Mouse (Mus musculus) embryonic facial prominence, embryonic 11.5 days (tissue): ENCODE measurements around the gene Ccdc152. TPM values are rescaled to one million over a fixed set of nuclear protein-coding genes. Genes with fewer than 3 reads are reported as not detected.

Experiments
- ATAC-seq: fragments of 200-750 bp; cut with Nextera tagmentation; replicated peaks from 2 replicates; pipeline ENCODE4 v1.8.0; 2017; ENCODE audit warnings: low read depth; ENCODE audit not compliant: insufficient number of reproducible peaks, low FRiP score, low TSS enrichment
- DNase-seq: peaks from one replicate; pipeline ENCODE4 v3.0.0-alpha.2; 2015; ENCODE audit warnings: low spot score
- H3K27ac ChIP-seq: fragments of 300-500 bp; sonication (generic); replicated peaks from 2 replicates; pipeline ENCODE4 v1.5.1; 2014; ENCODE audit warnings: mild to moderate bottlenecking, low read depth, low read length, control low read depth
- H3K27me3 ChIP-seq: fragments of 300-500 bp; sonication (generic); 2 replicates; pipeline ENCODE4 v1.6.1; 2014; ENCODE audit warnings: mild to moderate bottlenecking, low read length, moderate library complexity, mixed read lengths; ENCODE audit not compliant: control insufficient read depth, insufficient read depth
- H3K36me3 ChIP-seq: fragments of 300-500 bp; sonication (generic); replicated peaks from 2 replicates; pipeline ENCODE4 v1.6.1; 2014; ENCODE audit warnings: low read depth, mild to moderate bottlenecking, low read length, moderate library complexity, mixed read lengths; ENCODE audit not compliant: control insufficient read depth, insufficient read depth
- H3K4me1 ChIP-seq: fragments of 300-500 bp; sonication (generic); 2 replicates; pipeline ENCODE4 v1.6.1; 2014; ENCODE audit warnings: low read length, mixed read lengths; ENCODE audit not compliant: control insufficient read depth, insufficient read depth
- H3K4me2 ChIP-seq: fragments of 300-500 bp; sonication (generic); 2 replicates; pipeline ENCODE4 v1.6.1; 2014; ENCODE audit warnings: low read depth, mild to moderate bottlenecking, control low read depth, low read length, moderate library complexity
- H3K4me3 ChIP-seq: fragments of 300-500 bp; sonication (generic); 2 replicates; pipeline ENCODE4 v1.5.1; 2014; ENCODE audit warnings: low read depth, low read length, control low read depth
- H3K9ac ChIP-seq: fragments of 300-500 bp; sonication (generic); replicated peaks from 2 replicates; pipeline ENCODE4 v1.6.1; 2014; ENCODE audit warnings: mild to moderate bottlenecking, control low read depth, low read length
- H3K9me3 ChIP-seq: fragments of 300-500 bp; sonication (generic); replicated peaks from 2 replicates; pipeline ENCODE4 v1.6.1; 2016; ENCODE audit warnings: mild to moderate bottlenecking, low read length, inconsistent platforms, mixed read lengths; ENCODE audit not compliant: control insufficient read depth
- WGBS: fragments of 180-500 bp; shearing (Covaris S2); extraction: QIAGEN DNeasy Blood & Tissue Kit; methylation state at CpG from one replicate; pipeline ENCODE4 v1.1.7; 2014; 5-methylcytosine and 5-hydroxymethylcytosine counted together
- polyA plus RNA-seq: library from polyadenylated mRNA; unstranded; fragments of >200 nt; fragmentation: Nextera tagmentation; extraction: Ambion mirVana; gene quantifications from 2 replicates; pipeline ENCODE4 v1.2.1, GENCODE M21; 2014

Gene Ccdc152
- polyA plus RNA-seq, 1 experiment from 2014 or later: not detected

DNA sequence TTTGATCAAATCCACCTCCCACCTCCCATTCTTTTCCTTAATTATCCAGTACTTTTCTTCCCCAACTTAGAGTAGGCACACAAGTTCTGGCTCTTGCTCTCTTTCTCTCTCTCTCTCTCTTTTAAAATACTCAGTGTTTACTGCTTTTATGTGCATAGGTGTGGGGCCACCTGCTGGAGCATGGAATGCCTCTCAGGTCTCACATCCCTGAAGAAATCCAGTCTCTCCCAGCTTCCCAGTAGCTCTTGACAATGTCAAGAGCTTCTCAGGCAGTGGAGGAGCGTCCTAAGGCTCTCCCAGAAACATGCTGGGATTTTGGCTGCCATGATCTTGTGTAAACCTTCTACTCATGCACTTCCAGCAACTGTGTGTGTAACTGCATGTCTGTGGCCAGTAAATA, 27.0 kb upstream of the Ccdc152 start:
- H3K27ac ChIP-seq: no peak overlapping the region
- ATAC-seq (no peak), DNase-seq (no peak)
- H3K36me3 ChIP-seq: no peaks in the 10 kb centered on the region
- no peaks in the 10 kb centered on the region for H3K4me1 ChIP-seq
- H3K4me2 ChIP-seq: no peak overlapping the region
- no peaks in the 10 kb centered on the region for H3K27me3 ChIP-seq
- WGBS: 72% methylated on average over 1 of the region's 1 CpGs
- H3K9me3 ChIP-seq: no peaks in the 10 kb centered on the region
- no peak overlapping the region for H3K9ac ChIP-seq
- no peak overlapping the region for H3K4me3 ChIP-seq

DNA sequence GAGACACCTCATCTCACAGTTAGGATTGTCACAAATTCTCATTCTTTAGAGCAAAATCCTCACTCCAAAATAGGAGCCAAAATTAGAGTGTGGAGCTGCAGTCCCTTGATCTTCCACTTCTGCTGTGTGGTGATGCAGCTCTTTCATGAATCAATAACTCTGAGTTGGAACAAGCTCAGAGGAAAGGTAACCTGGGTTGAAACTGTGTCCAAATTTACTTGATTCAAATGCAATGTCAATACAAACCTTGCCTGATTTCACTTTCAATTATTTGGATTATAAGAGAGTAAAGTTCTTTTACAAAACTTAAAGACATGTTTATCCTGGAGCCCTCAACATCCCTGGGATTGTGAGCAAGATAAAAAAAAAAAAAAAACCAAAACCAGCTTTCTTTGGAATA, 19.7 kb upstream of the Ccdc152 start:
- Histone ChIP-seq H3K9ac (no peak overlapping the region), H3K4me3 (no peak overlapping the region), H3K36me3 (no peaks in the 10 kb centered on the region), H3K27ac (no peak overlapping the region), H3K27me3 (no peaks in the 10 kb centered on the region), H3K4me2 (no peak overlapping the region), H3K4me1 (no peaks in the 10 kb centered on the region), H3K9me3 (no peaks in the 10 kb centered on the region)
- DNase-seq: no peak
- no peak for ATAC-seq

DNA sequence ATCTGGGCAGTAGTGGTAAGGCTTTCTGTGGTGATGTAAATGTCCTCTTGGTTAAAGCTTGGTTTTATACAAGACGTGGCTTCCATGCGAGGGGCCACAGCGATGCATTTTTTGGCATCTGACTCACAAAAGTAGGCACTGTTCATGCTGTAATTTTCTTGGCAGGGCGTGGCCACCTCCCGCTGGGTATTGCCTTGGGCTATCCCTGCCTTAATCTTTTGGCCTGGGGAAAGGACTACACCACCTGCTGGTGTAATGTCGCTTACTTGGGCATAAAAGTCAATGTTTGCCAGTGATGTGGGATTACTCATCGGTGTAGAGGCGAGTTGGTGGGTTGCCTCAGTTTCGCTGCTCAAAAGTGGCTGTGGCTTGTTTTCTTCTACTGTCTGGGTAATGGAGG, 16.6 kb upstream of the Ccdc152 start:
- no peaks in the 10 kb centered on the region for H3K36me3 ChIP-seq

DNA sequence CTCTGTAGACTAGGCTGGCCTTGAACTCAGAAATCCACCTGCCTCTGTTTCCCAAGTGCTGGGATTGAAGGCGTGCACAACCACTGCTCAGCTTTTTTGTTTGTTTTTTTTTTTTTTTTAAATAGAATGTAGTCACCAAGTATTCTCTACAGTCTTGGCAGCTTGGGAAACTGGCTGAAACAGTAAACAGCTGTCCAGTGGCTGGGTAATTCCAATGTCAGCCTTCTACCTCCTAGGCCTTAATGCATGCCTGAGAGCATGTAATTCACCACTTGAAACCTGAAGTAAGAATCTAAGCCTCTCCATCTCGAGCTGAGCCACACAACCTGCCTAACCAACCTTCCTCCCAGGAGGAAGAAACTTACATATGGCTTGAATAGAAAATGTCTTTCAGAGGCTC, 13.3 kb upstream of the Ccdc152 start:
- no peaks in the 10 kb centered on the region for H3K9me3 ChIP-seq
- no peak overlapping the region for H3K4me3 ChIP-seq
- 80% methylated on average over 2 of the region's 2 CpGs for WGBS
- ATAC-seq: no peak
- H3K27ac ChIP-seq: no peak overlapping the region
- H3K36me3 ChIP-seq: no peaks in the 10 kb centered on the region
- no peak for DNase-seq
- H3K27me3 ChIP-seq: no peaks in the 10 kb centered on the region
- H3K4me2 ChIP-seq: no peak overlapping the region
- H3K4me1 ChIP-seq: no peaks in the 10 kb centered on the region
- no peak overlapping the region for H3K9ac ChIP-seq

More for the DNA sequence above, 16.6 kb upstream of the Ccdc152 start:
- DNase-seq: no peak
- Histone ChIP-seq H3K9me3 (no peaks in the 10 kb centered on the region), H3K4me1 (no peaks in the 10 kb centered on the region), H3K4me3 (no peak overlapping the region), H3K27ac (no peak overlapping the region), H3K27me3 (no peaks in the 10 kb centered on the region), H3K4me2 (no peak overlapping the region), H3K9ac (no peak overlapping the region)
- ATAC-seq: no peak
- 85% methylated on average over 9 of the region's 9 CpGs for WGBS

DNA sequence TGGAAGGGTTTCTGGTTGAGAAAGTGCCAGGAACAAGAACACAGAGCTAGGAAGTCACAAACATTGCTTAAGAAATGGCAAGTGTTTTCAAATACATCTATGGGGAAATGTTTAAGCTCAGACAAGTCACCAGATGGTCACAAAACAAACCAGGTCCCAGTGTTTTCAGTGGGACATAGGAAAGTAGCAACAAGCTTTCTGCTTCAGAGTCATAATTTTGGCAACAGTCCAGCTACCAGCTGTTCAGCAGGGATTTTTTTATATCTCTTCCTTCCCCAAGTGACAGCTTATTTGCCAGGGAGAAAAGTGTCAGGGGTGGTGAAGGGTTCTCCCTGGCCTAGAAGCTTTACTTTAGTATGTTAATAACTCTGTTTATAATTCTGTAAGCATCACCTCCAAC, 9.6 kb upstream of the Ccdc152 start:
- Histone ChIP-seq H3K27me3 (no peaks in the 10 kb centered on the region), H3K9ac (no peak overlapping the region), H3K4me1 (no peaks in the 10 kb centered on the region), H3K4me2 (no peak overlapping the region), H3K27ac (no peak overlapping the region), H3K9me3 (no peaks in the 10 kb centered on the region), H3K36me3 (no peaks in the 10 kb centered on the region), H3K4me3 (no peak overlapping the region)
- no peak for DNase-seq
- no peak for ATAC-seq

DNA sequence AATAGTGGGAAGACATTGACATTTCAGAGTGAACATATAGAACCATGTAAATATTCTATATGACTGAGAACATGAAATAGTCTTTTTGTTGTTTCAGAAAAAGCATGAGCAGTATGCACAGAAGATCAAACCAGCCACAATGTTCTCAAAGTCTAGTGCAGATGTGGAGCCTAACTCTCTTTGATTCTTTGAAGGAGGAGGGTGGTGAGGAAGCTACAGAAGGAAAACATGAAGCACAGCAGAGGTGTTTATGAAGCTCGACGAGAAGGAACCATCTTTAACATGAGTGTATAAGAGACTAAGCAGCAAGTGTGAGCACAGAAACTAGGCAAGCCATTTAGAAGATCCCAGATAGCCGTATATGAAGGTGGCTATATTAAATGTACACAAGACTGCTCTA, 6.5 kb upstream of the Ccdc152 start:
- H3K27ac ChIP-seq: no peak overlapping the region
- no peaks in the 10 kb centered on the region for H3K27me3 ChIP-seq
- DNase-seq (no peak), ATAC-seq (no peak)
- H3K9ac ChIP-seq: no peak overlapping the region
- 84% methylated on average over 3 of the region's 3 CpGs for WGBS
- H3K4me1 ChIP-seq: no peaks in the 10 kb centered on the region
- no peaks in the 10 kb centered on the region for H3K36me3 ChIP-seq
- H3K4me2 ChIP-seq: no peak overlapping the region
- no peak overlapping the region for H3K4me3 ChIP-seq
- no peaks in the 10 kb centered on the region for H3K9me3 ChIP-seq

DNA sequence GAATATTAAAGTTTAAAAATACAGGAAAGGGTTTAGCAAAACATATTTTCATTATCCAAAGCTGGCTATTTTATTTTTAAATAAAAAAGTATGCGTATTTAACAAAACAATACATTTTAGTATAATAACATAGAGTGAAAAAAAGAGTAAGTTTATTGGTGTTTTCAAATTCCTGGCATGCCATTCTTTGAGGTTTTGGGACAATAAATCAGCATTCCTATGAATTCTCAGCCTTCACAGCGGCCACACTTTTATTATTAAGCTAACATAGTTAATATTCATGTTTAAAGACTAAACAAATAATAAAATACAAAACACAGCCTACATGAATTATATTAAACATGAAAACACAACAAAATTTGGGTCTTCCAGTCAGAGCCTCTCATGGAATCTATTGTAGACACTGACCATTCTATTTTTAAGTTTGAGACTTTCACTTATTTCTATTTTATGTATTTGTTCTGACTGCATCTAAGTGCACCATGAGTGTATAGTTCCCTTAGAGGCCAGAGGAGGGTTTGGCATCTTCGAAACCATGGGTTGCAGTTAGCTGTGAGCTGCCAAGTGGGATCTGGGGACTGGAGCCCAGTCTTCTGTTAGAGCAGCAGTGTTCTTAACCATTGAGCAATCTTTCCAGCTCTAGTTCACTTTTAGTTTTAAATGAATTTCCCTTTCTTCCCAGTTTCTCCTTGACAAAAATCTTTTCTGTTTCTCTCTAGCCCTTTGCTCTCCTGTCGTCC, 2.8 kb downstream of the Ccdc152 start:
- DNase-seq (no peak), ATAC-seq (no peak)
- no peaks in the 10 kb centered on the region for H3K9me3 ChIP-seq
- H3K9ac ChIP-seq: no peak overlapping the region
- H3K4me3 ChIP-seq: no peak overlapping the region
- H3K27me3 ChIP-seq: no peaks in the 10 kb centered on the region
- H3K4me2 ChIP-seq: no peak overlapping the region
- no peak overlapping the region for H3K27ac ChIP-seq
- 76% methylated on average over 4 of the region's 4 CpGs for WGBS
- no peaks in the 10 kb centered on the region for H3K36me3 ChIP-seq
- no peaks in the 10 kb centered on the region for H3K4me1 ChIP-seq

DNA sequence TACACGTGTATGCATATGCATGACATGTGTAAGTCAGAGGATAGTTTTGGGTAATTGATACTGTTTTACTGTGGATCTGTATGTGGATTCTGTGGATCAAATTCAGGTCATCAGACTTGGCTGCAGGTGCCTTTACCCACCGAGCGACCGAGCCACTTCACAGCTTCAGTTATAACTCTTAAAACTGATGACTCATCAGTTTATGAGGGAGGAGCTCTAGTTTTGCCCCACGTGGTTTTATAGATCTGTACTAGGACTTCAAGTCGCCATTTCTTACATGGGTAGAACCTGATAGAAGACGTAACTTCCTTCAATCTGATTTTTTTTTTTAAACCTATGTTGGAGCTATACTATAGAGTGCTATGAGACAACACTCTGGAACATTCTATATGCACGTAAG, 5.7 kb downstream of the Ccdc152 start:
- Histone ChIP-seq H3K9ac (no peak overlapping the region), H3K4me3 (no peak overlapping the region), H3K4me2 (no peak overlapping the region), H3K27ac (no peak overlapping the region), H3K36me3 (no peaks in the 10 kb centered on the region), H3K27me3 (no peaks in the 10 kb centered on the region), H3K9me3 (no peaks in the 10 kb centered on the region), H3K4me1 (no peaks in the 10 kb centered on the region)
- ATAC-seq (no peak), DNase-seq (no peak)
- WGBS: 81% methylated on average over 8 of the region's 8 CpGs
